Mouse (Mus musculus) liver, adult (tissue): Measurements from ENCODE around the gene Slc6a18.

ENCODE experiments used
- GATA4 ChIP-seq: IDR thresholded peaks from 2 replicates; pipeline ENCODE4 v1.6.1; 2014; ENCODE audit warnings: mild to moderate bottlenecking, low read length; ENCODE audit not compliant: insufficient replicate concordance

Slc6a18 gene

GRCm38 (mm10) chr13:73696529-73696928 is 18.7 kb upstream of the Slc6a18 start:
- no peak; the same call in 1 of the 2 replicates for TF ChIP-seq GATA4

DNA sequence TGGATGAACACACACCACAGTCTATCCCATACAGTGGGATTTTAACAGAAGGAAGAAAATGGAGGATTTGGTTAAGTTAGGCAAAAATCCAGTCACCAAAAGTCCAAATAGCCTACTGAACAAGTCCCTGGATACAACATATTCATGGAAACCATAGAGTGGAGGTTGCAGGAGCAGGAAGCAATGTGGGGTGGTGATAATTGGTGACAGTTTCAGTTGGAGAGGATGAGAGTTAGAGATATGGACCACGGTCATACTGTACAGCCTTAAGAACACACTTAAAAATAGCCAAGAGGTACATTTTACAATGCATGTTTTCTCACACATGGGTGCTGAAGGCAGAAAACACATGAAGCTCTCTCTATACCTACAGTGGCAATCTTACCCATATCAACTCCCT is 17.1 kb upstream of the Slc6a18 start:
- no peak for TF ChIP-seq GATA4

DNA sequence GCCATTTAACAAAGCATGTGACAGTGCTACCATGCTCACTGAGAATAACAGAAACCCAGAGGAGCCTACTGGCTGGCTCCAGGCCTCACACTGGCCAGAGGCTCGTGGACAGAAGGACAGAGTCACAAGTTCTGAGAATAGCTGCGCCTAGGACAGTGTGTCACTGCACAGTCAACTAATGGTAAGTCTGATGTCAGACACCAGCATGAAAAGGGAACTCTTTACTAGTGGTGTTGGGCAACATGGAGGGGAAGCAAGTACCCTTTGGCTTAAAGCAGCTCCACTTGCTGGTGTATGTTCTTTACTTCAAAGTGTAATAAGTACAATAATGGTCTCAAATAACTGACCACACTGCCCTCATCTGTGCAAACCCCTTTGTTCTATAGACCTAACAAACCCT is 15.5 kb upstream of the Slc6a18 start:
- no peak for TF ChIP-seq GATA4

GRCm38 (mm10) chr13:73692249-73692868 is 14.5 kb upstream of the Slc6a18 start:
- no peak for TF ChIP-seq GATA4

GRCm38 (mm10) chr13:73688934-73689333 is 11.1 kb upstream of the Slc6a18 start:
- TF ChIP-seq GATA4 = no peak

DNA sequence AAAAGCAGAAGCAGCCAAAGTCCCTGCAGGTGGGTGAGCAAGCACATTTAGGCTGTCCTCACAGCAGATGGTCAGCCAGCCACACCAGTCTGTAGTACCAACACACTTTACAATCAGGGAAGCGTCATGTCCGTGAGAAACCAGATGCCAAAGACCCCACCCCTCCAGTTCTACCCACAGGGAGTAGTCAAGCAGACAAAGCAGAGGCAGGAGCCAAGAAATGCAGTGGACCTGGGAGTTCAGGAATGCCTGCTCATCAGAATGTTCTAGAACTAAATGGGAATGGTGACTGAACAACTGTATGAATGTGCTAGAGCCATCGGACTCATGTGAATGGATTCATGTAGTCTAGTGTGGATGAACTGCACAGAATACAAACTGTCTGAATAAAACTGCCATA is 9.8 kb upstream of the Slc6a18 start:
- TF ChIP-seq GATA4 = no peak

- TF ChIP-seq GATA4 = no peak
Observed at GRCm38 (mm10) chr13:73685502-73685901, 7.7 kb upstream of the Slc6a18 start.

DNA sequence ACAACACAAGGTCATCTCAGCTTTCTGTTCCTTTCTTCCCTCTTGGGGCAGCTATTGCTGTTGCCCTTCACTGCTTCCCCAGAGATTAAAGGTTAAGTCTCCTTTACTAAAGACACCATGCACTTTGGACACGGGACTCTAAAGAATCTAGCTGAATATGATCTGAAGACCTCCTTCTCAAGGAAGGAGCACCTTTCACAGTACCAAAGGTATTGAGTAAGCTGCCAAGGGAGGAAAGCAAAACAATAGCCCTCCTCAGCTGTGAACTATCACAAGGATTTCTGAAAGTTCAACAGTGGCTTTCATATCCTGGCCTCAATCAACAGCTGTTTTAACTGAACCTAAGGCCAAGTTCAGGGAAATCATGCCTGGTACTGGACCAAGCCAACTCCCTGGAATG is 6.6 kb upstream of the Slc6a18 start:
- TF ChIP-seq GATA4 = no peak

DNA sequence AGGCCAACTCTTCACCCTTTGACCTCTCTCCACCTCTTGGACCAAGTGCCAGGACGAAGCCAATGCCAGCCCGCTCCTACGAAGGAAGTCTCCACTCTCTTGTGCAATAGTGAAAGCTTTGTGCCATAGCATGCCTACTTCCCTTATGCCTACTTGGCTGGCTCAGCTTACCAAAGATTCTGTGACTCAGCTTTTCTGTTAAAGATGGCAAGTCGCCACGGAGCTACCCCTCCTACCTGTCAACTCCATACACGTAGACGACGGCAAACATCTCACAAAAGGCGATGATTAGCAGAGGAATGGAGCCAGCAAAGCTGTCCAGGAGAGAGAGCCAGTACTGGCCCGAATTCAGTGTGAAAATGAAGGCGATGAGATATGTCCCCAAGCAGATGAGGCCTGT is 5.9 kb upstream of the Slc6a18 start:
- no peak for TF ChIP-seq GATA4

GRCm38 (mm10) chr13:73682226-73682625 is 4.4 kb upstream of the Slc6a18 start:
- TF ChIP-seq GATA4 = no peak

DNA sequence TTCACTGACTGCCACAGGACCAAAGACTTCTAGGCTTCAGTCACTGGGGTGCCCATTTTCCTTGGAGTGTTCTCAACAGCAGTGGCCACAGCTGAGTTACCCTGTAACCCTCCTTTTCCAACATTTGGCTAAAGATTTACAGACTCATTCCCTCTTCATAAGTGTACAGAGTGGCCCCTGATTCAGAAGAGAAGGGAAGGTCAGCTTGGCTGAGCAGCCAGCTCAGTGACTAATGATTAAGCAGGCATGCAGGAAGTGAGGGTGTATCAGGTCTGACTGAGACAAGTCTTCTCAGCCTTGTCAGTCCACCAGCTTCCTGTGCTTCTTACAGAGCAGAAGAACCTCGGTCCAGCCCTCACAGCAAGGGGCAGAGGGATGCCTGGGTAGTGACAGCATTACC is 2.6 kb upstream of the Slc6a18 start:
- TF ChIP-seq GATA4 = no peak

GRCm38 (mm10) chr13:73679311-73679710 is 1.5 kb upstream of the Slc6a18 start:
- TF ChIP-seq GATA4 = no peak

DNA sequence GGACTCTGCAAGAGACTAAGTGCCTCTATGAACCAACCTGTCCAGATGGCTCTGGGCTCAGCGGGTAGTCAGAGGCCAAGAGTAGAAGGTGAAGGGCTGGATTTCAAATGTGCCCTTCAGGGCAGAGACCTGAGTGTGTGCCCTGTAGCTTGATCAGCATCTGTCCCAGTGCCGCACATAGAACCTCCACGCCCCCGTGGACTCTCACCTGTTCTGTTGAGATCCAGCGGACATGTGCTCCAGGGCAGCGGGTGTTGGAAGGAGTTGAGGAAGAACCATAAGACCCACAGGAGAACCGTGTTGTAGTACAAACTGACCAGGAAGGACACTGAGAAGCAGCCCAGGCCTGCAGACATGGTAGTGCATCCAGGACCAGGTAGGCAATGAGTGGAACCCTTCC is 2.7 kb downstream of the Slc6a18 start:
- no peak for TF ChIP-seq GATA4

GRCm38 (mm10) chr13:73660163-73660695 is 17.6 kb downstream of the Slc6a18 start:
- TF ChIP-seq GATA4 = no peak

DNA sequence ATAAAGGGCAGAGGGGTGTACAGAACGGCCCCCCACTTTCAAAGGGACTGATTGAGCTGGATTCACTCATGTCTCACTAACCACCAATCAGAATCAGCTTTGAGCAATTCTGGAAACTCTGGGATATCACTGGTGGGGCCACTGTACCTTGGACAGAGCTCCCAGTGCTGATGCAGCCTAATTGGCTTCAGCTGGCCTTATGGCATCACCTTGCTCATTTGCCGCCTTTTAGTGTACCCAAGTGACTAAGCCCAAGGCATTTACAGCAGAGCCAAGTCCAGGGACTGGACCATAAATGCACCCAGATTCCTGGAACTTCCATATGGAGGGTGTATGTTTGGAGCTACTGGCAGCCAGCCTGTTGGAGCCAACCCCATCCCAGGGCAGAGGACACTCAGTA is 18.9 kb downstream of the Slc6a18 start:
- no peak for TF ChIP-seq GATA4

DNA sequence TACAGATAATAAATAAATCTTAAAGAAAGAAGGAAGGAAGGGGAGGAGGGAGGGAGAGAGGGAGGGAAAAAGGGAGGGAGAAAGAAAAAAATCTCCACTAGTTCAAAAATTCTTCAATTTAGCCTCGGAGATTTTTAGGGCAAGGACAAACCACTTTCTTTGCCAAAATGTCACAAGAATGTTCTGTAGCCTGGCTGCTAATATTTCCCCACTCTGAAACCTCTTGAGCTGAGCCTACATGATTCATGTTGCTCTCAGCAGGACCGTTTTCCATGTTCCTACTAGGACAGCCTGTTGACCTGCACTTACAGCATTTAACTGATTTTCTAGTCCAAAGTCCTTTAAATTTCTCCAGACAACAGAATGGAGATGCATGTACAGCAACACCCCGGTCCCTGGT is 22.8 kb downstream of the Slc6a18 start:
- no peak for TF ChIP-seq GATA4

- no peak for TF ChIP-seq GATA4
Observed at GRCm38 (mm10) chr13:73653266-73653665, 24.6 kb downstream of the Slc6a18 start.

DNA sequence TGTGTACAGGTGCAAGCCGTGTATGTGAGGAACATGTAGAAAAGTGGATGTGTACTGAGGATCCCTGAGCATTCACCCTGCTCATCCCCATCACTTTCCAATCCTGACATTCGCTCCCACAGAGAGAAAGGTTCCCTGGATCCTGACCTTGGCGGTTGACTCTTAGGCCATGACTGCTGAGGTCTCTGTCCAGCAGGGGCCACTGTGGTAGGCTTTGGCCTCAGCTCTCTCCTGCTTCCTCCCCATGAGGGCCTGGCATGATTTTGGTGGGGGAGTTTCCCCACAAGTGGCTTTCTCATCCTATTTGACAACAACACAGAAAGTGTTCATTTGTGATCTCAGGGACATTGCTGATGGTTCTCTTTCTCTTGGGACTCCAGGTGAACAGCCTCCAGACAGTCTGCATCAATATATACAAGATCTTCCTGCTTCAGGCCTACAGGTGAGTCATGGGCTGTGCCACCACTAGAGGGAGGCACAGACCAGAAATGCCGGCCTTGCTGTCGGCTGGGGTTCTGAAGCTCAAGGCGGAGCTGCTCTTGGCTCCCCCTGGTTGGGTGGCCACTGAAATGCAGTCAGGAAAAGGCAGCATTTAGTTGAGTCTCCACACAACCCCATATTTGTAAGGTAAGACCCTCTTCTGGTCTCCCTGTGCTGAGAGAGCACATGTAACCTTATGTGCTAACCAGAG is 31.3 kb downstream of the Slc6a18 start:
- TF ChIP-seq GATA4 = no peak
